Mouse (Mus musculus): ENCODE data around the gene Akr1b10. TPM values are rescaled to one million over a fixed set of nuclear protein-coding genes. Genes with fewer than 3 reads are reported as not detected.

Akr1b10 gene
- total and polyA plus RNA-seq, 3 experiments = 8.7 to 17.4 TPM; not detected in 1

DNA sequence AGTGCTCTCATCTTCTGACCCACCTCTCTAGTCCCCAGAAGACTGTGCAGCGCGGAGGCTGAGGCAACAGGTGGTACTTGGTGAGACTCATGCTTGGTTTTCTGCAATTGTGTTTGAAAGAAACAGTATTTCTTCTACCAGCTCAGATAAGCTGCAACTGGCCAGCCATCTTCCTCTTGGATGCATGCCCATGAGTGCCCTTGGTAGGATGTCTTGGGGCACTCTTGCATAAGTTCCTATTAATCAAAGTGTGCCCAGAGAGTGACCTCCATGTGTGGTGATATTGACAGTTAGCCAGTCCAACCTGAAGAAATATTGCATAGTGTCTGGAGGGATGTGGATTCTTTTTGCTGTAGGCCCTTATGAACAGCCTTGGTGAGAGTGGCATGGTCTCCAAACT lies 32.5 kb downstream of the Akr1b10 start:
- Histone ChIP-seq H3K79me2 (ENCODE audit: control insufficient read depth, insufficient read depth, low read length, poor library complexity) (no peaks in the 10 kb centered on the region), H3K27ac (ENCODE audit: control insufficient read depth, low read depth, low read length) (no peak overlapping the region), H3K4me1 (ENCODE audit: control insufficient read depth in 1 of 2, insufficient read depth in 2 of 2, low read length in 2 of 2) (peaks cover 0 to 8% of the 10 kb centered on the region in 2 experiments; a peak in 1 of 4 replicates), H3K27me3 (ENCODE audit: control insufficient read depth in 1 of 2, insufficient read depth in 2 of 2, low read length in 2 of 2) (peaks cover 0 to 2% of the 10 kb centered on the region in 2 experiments; a peak in 2 of 4 replicates), H3K4me3 (ENCODE audit: control insufficient read depth in 1 of 2, insufficient read depth in 1 of 2, low read depth in 2 of 2, low read length in 2 of 2) (no peak overlapping the region), H3K9me3 (replicated peaks; ENCODE audit: insufficient read depth, low read length) (no peaks in the 10 kb centered on the region), H3K9ac (ENCODE audit: control insufficient read depth, low read depth, low read length, poor library complexity, severe bottlenecking) (no peak overlapping the region), H3K36me3 (ENCODE audit: control insufficient read depth in 1 of 2, insufficient read depth in 2 of 2, low read length in 2 of 2) (no peaks in the 10 kb centered on the region; a peak in 1 of 4 replicates)
- DNase-seq (ENCODE audit: low read depth, low spot score) = no peak
- no peak for TF ChIP-seq MAFK (IDR thresholded peaks at IDR 0.05; ENCODE audit: borderline replicate concordance, low read depth, low read length)

DNA sequence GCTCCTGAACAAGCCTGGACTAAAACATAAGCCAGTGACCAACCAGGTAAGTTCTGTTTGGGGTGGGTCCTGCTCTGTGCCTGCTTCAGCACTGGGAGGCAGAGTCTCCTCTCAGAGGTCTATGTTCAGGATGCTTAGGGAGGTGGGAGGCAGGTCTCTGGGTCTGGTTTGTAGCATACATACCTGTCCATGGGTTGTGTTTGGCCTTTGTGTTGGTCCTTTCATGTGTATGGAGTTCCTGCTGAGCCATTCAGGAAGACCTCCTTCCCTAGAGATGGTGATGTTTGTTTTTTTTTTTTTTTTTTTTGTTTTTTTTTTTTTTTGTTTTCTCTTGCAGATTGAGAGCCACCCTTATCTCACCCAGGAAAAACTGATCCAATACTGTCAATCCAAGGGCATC lies 35.1 kb downstream of the Akr1b10 start:
- Histone ChIP-seq H3K9me3 (replicated peaks; ENCODE audit: insufficient read depth, low read length) (no peaks in the 10 kb centered on the region), H3K36me3 (ENCODE audit: control insufficient read depth in 1 of 2, insufficient read depth in 2 of 2, low read length in 2 of 2) (no peaks in the 10 kb centered on the region), H3K9ac (ENCODE audit: control insufficient read depth, low read depth, low read length, poor library complexity, severe bottlenecking) (no peak overlapping the region), H3K4me3 (ENCODE audit: control insufficient read depth in 1 of 2, insufficient read depth in 1 of 2, low read depth in 2 of 2, low read length in 2 of 2) (no peak overlapping the region), H3K27me3 (ENCODE audit: control insufficient read depth in 1 of 2, insufficient read depth in 2 of 2, low read length in 2 of 2) (peaks cover 0 to 2% of the 10 kb centered on the region in 2 experiments; a peak in 2 of 4 replicates), H3K4me1 (ENCODE audit: control insufficient read depth in 1 of 2, insufficient read depth in 2 of 2, low read length in 2 of 2) (no peaks in the 10 kb centered on the region), H3K79me2 (ENCODE audit: control insufficient read depth, insufficient read depth, low read length, poor library complexity) (no peaks in the 10 kb centered on the region), H3K27ac (ENCODE audit: control insufficient read depth, low read depth, low read length) (no peak overlapping the region)
- no peak for TF ChIP-seq ZMIZ1 (IDR thresholded peaks at IDR 0.05; ENCODE audit: low read depth, low read length)
- TF ChIP-seq EP300 (IDR thresholded peaks at IDR 0.05; ENCODE audit: low read depth in 1 of 2, low read length in 2 of 2) = no peak
- no peak for TF ChIP-seq NELFE (IDR thresholded peaks at IDR 0.05; ENCODE audit: low read depth, low read length)
- TF ChIP-seq HCFC1 (IDR thresholded peaks at IDR 0.05; ENCODE audit: low read depth, low read length) = no peak
- no peak for TF ChIP-seq MEF2A (IDR thresholded peaks at IDR 0.05; ENCODE audit: extremely low read depth, insufficient replicate concordance, low read depth, low read length, poor library complexity, severe bottlenecking)
- no peak for TF ChIP-seq SIN3A (IDR thresholded peaks at IDR 0.05; ENCODE audit: low read length)
- no peak for TF ChIP-seq ETS1 (IDR thresholded peaks at IDR 0.05; ENCODE audit: low read depth, low read length)
- no peak for TF ChIP-seq SMC3 (IDR thresholded peaks at IDR 0.05; ENCODE audit: low read depth, low read length)
- TF ChIP-seq RCOR1 (IDR thresholded peaks at IDR 0.05; ENCODE audit: low read depth, low read length) = no peak
- DNase-seq (ENCODE audit: low read depth, low spot score) = no peak

DNA sequence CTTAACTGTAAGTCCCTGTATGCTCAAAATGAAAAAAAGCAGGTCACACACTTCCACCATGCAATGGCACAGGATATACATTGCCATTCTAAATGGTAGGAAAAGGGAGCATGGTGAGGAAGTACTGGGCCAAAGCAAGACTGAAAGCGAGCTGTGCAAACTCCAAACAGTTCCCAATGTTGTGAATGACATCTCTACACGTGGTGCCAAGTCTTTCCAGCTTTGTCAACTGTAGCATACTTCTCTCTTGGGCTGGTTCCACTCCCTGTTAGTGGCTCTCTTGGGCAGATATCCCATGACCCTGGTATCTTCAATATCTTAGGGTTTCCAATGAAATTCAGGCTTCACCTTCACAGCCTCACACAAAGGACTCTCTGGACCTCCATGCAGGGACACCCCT lies 55.0 kb downstream of the Akr1b10 start:
- no peaks in the 10 kb centered on the region for H3K36me3 ChIP-seq (ENCODE audit: control insufficient read depth in 1 of 2, insufficient read depth in 2 of 2, low read length in 2 of 2)
- H3K27ac ChIP-seq (ENCODE audit: control insufficient read depth, low read depth, low read length) = no peak overlapping the region
- DNase-seq (ENCODE audit: low read depth, low spot score) = no peak
- no peaks in the 10 kb centered on the region for H3K79me2 ChIP-seq (ENCODE audit: control insufficient read depth, insufficient read depth, low read length, poor library complexity)
- H3K4me1 ChIP-seq (ENCODE audit: control insufficient read depth in 1 of 2, insufficient read depth in 2 of 2, low read length in 2 of 2) = no peaks in the 10 kb centered on the region
- H3K4me3 ChIP-seq (ENCODE audit: control insufficient read depth in 1 of 2, insufficient read depth in 1 of 2, low read depth in 2 of 2, low read length in 2 of 2) = no peak overlapping the region
- H3K9ac ChIP-seq (ENCODE audit: control insufficient read depth, low read depth, low read length, poor library complexity, severe bottlenecking) = no peak overlapping the region
- no peaks in the 10 kb centered on the region for H3K9me3 ChIP-seq (replicated peaks; ENCODE audit: insufficient read depth, low read length)
- TF ChIP-seq ETS1 (IDR thresholded peaks at IDR 0.05; ENCODE audit: low read depth, low read length) (no peak), MAX (IDR thresholded peaks at IDR 0.05; ENCODE audit: low read length) (no peak), JUND (IDR thresholded peaks at IDR 0.05; ENCODE audit: low read depth, low read length) (no peak), MYB (IDR thresholded peaks at IDR 0.05; ENCODE audit: low read depth, low read length) (no peak), NRF1 (IDR thresholded peaks at IDR 0.05; ENCODE audit: insufficient read depth, low read depth, low read length, poor library complexity, severe bottlenecking) (no peak), ZMIZ1 (IDR thresholded peaks at IDR 0.05; ENCODE audit: low read depth, low read length) (no peak), MYC (IDR thresholded peaks at IDR 0.05; ENCODE audit: low read depth, low read length) (no peak), SIN3A (IDR thresholded peaks at IDR 0.05; ENCODE audit: low read length) (no peak), POLR2AphosphoS5 (IDR thresholded peaks at IDR 0.05; ENCODE audit: borderline replicate concordance, low read depth, low read length) (no peak), MAFK (IDR thresholded peaks at IDR 0.05; ENCODE audit: borderline replicate concordance, low read depth, low read length) (no peak), ELF1 (IDR thresholded peaks at IDR 0.05; ENCODE audit: low read depth, low read length) (no peak), TBP (IDR thresholded peaks at IDR 0.05; ENCODE audit: low read depth, low read length) (no peak), GATA1 (IDR thresholded peaks at IDR 0.05; ENCODE audit: low read depth, low read length) (no peak), TAL1 (IDR thresholded peaks at IDR 0.05; ENCODE audit: low read length) (no peak), ZC3H11A (IDR thresholded peaks at IDR 0.05; ENCODE audit: low read depth, low read length) (no peak), CHD1 (IDR thresholded peaks at IDR 0.05; ENCODE audit: low read depth, low read length) (no peak), USF1 (IDR thresholded peaks at IDR 0.05; ENCODE audit: low read depth, low read length) (no peak), NELFE (IDR thresholded peaks at IDR 0.05; ENCODE audit: low read depth, low read length) (no peak)
- no peaks in the 10 kb centered on the region; a peak in 2 of 4 replicates for H3K27me3 ChIP-seq (ENCODE audit: control insufficient read depth in 1 of 2, insufficient read depth in 2 of 2, low read length in 2 of 2)

Data from MEL (cell line).